In genomic region chr5:147727481-147727880, GRCm38 (mm10) we compare ENCODE assay signal across 23 mouse cellular contexts. TPM values are rescaled to one million over a fixed set of nuclear protein-coding genes. Genes with fewer than 3 reads are reported as not detected.
A peak's percentile ranks its signal among the peaks of the same experiment; 100 is the strongest.
DNase-seq lines count a peak whose midpoint lies in the region; ATAC-seq and TF ChIP-seq lines count a peak whose summit lies in the region.
"Had no signal": no experiment of that assay in that cellular context is flagged by ENCODE, and none has a peak within 500 bp of the region (broad histone marks: within the 10 kb centered on the region; RNA-seq: fewer than 3 reads in every experiment).

No protein-coding gene starts in this region.

- intact Hi-C loops in gastrocnemius, adult 2 months (cut with DNase I): loop anchor here (10.0 kb wide), 1 partner anchor 117 kb away; no protein-coding TSS in a partner anchor

- H3K4me2 ChIP-seq in midbrain, embryonic 11.5 days: no peak overlapping the region
- no peak overlapping the region for H3K4me2 ChIP-seq in midbrain, embryonic 13.5 days (replicated peaks)
- H3K4me2 ChIP-seq: forebrain, embryonic 13.5 days; heart, embryonic 11.5 days; hindbrain, embryonic 15.5 days had no signal

- H3K4me3 ChIP-seq in gastrocnemius, adult 2 months: no peak overlapping the region
- H3K4me3 ChIP-seq in midbrain, embryonic 11.5 days (ENCODE audit: low read depth, low read length): no peak overlapping the region
- H3K4me3 ChIP-seq in midbrain, embryonic 13.5 days (replicated peaks): no peak overlapping the region
- no peak overlapping the region for H3K4me3 ChIP-seq in limb, embryonic 10.5 days
- H3K4me3 ChIP-seq: forebrain, embryonic 10.5 days; forebrain, embryonic 13.5 days; hindbrain, embryonic 15.5 days had no signal

- no peak overlapping the region for H3K9ac ChIP-seq in midbrain, embryonic 11.5 days (ENCODE audit: low read length)
- H3K9ac ChIP-seq in midbrain, embryonic 13.5 days (replicated peaks): no peak overlapping the region
- H3K9ac ChIP-seq: forebrain, embryonic 13.5 days; heart, embryonic 15.5 days; hindbrain, embryonic 15.5 days had no signal

- no peak for ATAC-seq in midbrain, embryonic 11.5 days (ENCODE audit: low FRiP score)
- ATAC-seq in midbrain, embryonic 13.5 days: no peak
- ATAC-seq: forebrain, embryonic 13.5 days; forebrain, embryonic 16.5 days; intestine, postnatal 0 days; Patski had no signal

- H3K4me1 ChIP-seq in midbrain, embryonic 11.5 days (ENCODE audit: control insufficient read depth, insufficient read depth, low read length): peaks cover 14% of the 10 kb centered on the region
- H3K4me1 ChIP-seq in midbrain, embryonic 13.5 days (replicated peaks): peaks cover 17% of the 10 kb centered on the region
- peaks cover 22% of the 10 kb centered on the region for H3K4me1 ChIP-seq in limb, embryonic 10.5 days

- peaks cover 61% of the 10 kb centered on the region for H3K27me3 ChIP-seq in midbrain, embryonic 11.5 days (ENCODE audit: control insufficient read depth, insufficient read depth, low read length)
- H3K27me3 ChIP-seq in midbrain, embryonic 13.5 days: peaks cover 75% of the 10 kb centered on the region
- peaks cover 94% of the 10 kb centered on the region for H3K27me3 ChIP-seq in limb, embryonic 10.5 days (ENCODE audit: low read depth, poor library complexity, severe bottlenecking)
- H3K27me3 ChIP-seq: Patski had no signal

- DNase-seq in gastrocnemius, adult 2 months: no peak
- no peak for DNase-seq in gastrocnemius, postnatal 10 days
- peak; percentile 90 for DNase-seq in midbrain, embryonic 11.5 days (ENCODE audit: low spot score, missing footprints)
- peak; percentile 40 for DNase-seq in limb, embryonic 10.5 days (ENCODE audit: low spot score)
- no peak for DNase-seq in cerebellum, postnatal 4 days (ENCODE audit: low spot score in 2 of 2)
- DNase-seq: cerebellum, adult 11 months; cerebellum, adult 2 months; cerebellum, adult 9-11 months; cerebellum, postnatal 25 days; embryo, embryonic 11 days; gastrocnemius, postnatal 25 days; heart, postnatal 14 days; heart, postnatal 4 days had no signal

- peak overlapping the region; percentile 88 for H3K27ac ChIP-seq in gastrocnemius, adult 2 months
- H3K27ac ChIP-seq in midbrain, embryonic 11.5 days (ENCODE audit: low read depth, low read length): no peak overlapping the region
- H3K27ac ChIP-seq in midbrain, embryonic 13.5 days: no peak overlapping the region
- H3K27ac ChIP-seq in limb, embryonic 10.5 days: no peak overlapping the region
- H3K27ac ChIP-seq: forebrain, embryonic 10.5 days; forebrain, embryonic 13.5 days; heart, embryonic 15.5 days; hindbrain, embryonic 15.5 days had no signal

- H3K9me3 ChIP-seq in midbrain, embryonic 11.5 days (ENCODE audit: control insufficient read depth, low read length): no peaks in the 10 kb centered on the region
- no peaks in the 10 kb centered on the region; the same call in 1 of the 2 replicates for H3K9me3 ChIP-seq in midbrain, embryonic 13.5 days
- H3K9me3 ChIP-seq in limb, embryonic 10.5 days (replicated peaks): no peaks in the 10 kb centered on the region
- H3K9me3 ChIP-seq: forebrain, embryonic 10.5 days; forebrain, embryonic 13.5 days; heart, embryonic 15.5 days; hindbrain, embryonic 15.5 days had no signal

- no peaks in the 10 kb centered on the region for H3K36me3 ChIP-seq in midbrain, embryonic 11.5 days (ENCODE audit: control insufficient read depth, insufficient read depth, low read length)
- H3K36me3 ChIP-seq in midbrain, embryonic 13.5 days: no peaks in the 10 kb centered on the region
- H3K36me3 ChIP-seq in limb, embryonic 10.5 days: no peaks in the 10 kb centered on the region
- H3K36me3 ChIP-seq: forebrain, embryonic 10.5 days; G1E; heart, embryonic 15.5 days; hindbrain, embryonic 15.5 days had no signal

- TF ChIP-seq CTCF in gastrocnemius, adult 2 months (IDR thresholded peaks at IDR 0.05): no peak

- 9% methylated on average over 12 of the region's 12 CpGs for WGBS in midbrain, embryonic 11.5 days
- 8% methylated on average over 12 of the region's 12 CpGs for WGBS in midbrain, embryonic 13.5 days
- WGBS in limb, embryonic 10.5 days: 15% methylated on average over 12 of the region's 12 CpGs

RNA-seq across cellular contexts. Expression of gene Flt1, which starts 1.7 kb away (rescaled TPM):
- 10 to 100 TPM; 32.7 to 42.2 TPM for total RNA-seq in gastrocnemius, adult 2 months (2021)
- total RNA-seq in gastrocnemius, postnatal 10 days (2021): 10 to 100 TPM; 14.7 to 17.8 TPM
- polyA plus RNA-seq in midbrain, embryonic 11.5 days (2014; fragmentation: Nextera tagmentation; extraction: Ambion mirVana): 11.2 and 11.6 TPM in 2 replicates
- 8.1 and 9.9 TPM in 2 replicates for polyA plus RNA-seq in midbrain, embryonic 13.5 days (2015; fragmentation: Nextera tagmentation; extraction: Ambion mirVana)
- 11.8 and 12.1 TPM in 2 replicates for polyA plus RNA-seq in limb, embryonic 10.5 days (2016; fragmentation: Nextera tagmentation; extraction: Ambion mirVana)

Comparison
In these comparisons a context has a peak if more than half of its experiments do, and no peak if none do; other contexts are left out.
1. DNase-seq: peak in midbrain, embryonic 11.5 days (single experiment) and limb, embryonic 10.5 days (single experiment); none in gastrocnemius, adult 2 months (single experiment), gastrocnemius, postnatal 10 days (single experiment) and cerebellum, postnatal 4 days (0 of 2).